Mouse (Mus musculus) lung, adult 2 months (tissue): ENCODE results near the gene Uba52.

Source experiments
- CTCF ChIP-seq: fragments of 200-500 bp; IDR thresholded peaks from 2 replicates; pipeline ENCODE4 v1.5.1; 2011; ENCODE audit warnings: mild to moderate bottlenecking, low read length, control low read depth; ENCODE audit not compliant: insufficient read depth
- POLR2A ChIP-seq: fragments of 200-500 bp; IDR thresholded peaks from 2 replicates; pipeline ENCODE4 v1.6.1; 2011; ENCODE audit warnings: low read depth, mild to moderate bottlenecking, control low read depth, low read length, borderline replicate concordance; ENCODE audit errors: extremely low read depth

- TF ChIP-seq CTCF (no peak), POLR2A (no peak)
Measured at GRCm38 (mm10) chr8:70465701-70466100, 44.9 kb downstream of the Uba52 start.
